Mouse (Mus musculus) embryonic facial prominence, embryonic 14.5 days (tissue): Measurements from ENCODE around the gene Suv39h1. TPM values are rescaled to one million over a fixed set of nuclear protein-coding genes. Genes with fewer than 3 reads are reported as not detected.
"Not testable (repeated sequence)": the region's sequence is repeated elsewhere in the genome, so short reads cannot be mapped to it uniquely, and the experiment has no call there.

ENCODE experiments used
- ATAC-seq: fragments of 200-750 bp; cut with Nextera tagmentation; 2 replicates; pipeline ENCODE4 v1.8.0; 2017; ENCODE audit warnings: low read depth, moderate number of reproducible peaks, moderate TSS enrichment
- DNase-seq: peaks from one replicate; pipeline ENCODE4 v3.0.0-alpha.2; 2015; ENCODE audit warnings: low spot score
- H3K27ac ChIP-seq: fragments of 300-500 bp; sonication (generic); replicated peaks from 2 replicates; pipeline ENCODE4 v1.5.1; 2014; ENCODE audit warnings: low read depth, mild to moderate bottlenecking, low read length, moderate library complexity
- H3K27me3 ChIP-seq: fragments of 300-500 bp; sonication (generic); replicated peaks from 2 replicates; pipeline ENCODE4 v1.6.1; 2014; ENCODE audit warnings: low read length; ENCODE audit not compliant: control insufficient read depth, insufficient read depth
- H3K36me3 ChIP-seq: fragments of 300-500 bp; sonication (generic); 2 replicates; pipeline ENCODE4 v1.6.1; 2014; ENCODE audit warnings: low read length, mixed read lengths; ENCODE audit not compliant: control insufficient read depth, insufficient read depth
- H3K4me1 ChIP-seq: fragments of 300-500 bp; sonication (generic); 2 replicates; pipeline ENCODE4 v1.6.1; 2014; ENCODE audit warnings: antibody characterized with exemption, low read length; ENCODE audit not compliant: control insufficient read depth, insufficient read depth
- H3K4me2 ChIP-seq: fragments of 300-500 bp; sonication (generic); 2 replicates; pipeline ENCODE4 v1.6.1; 2014; ENCODE audit warnings: low read depth, mild to moderate bottlenecking, low read length, moderate library complexity, mixed read lengths
- H3K4me3 ChIP-seq: fragments of 300-500 bp; sonication (generic); 2 replicates; pipeline ENCODE4 v1.5.1; 2014; ENCODE audit warnings: low read depth, mild to moderate bottlenecking, low read length
- H3K9ac ChIP-seq: fragments of 300-500 bp; sonication (generic); 2 replicates; pipeline ENCODE4 v1.6.1; 2014; ENCODE audit warnings: low read depth, mild to moderate bottlenecking, low read length, moderate library complexity, mixed read lengths
- H3K9me3 ChIP-seq: fragments of 300-500 bp; sonication (generic); 2 replicates; pipeline ENCODE4 v1.6.1; 2016; ENCODE audit warnings: low read length; ENCODE audit not compliant: control insufficient read depth
- WGBS: fragments of 180-500 bp; shearing (Covaris S2); extraction: QIAGEN DNeasy Blood & Tissue Kit; methylation state at CpG from one replicate; pipeline ENCODE4 v1.1.7; 2014; 5-methylcytosine and 5-hydroxymethylcytosine counted together
- polyA plus RNA-seq: library from polyadenylated mRNA; unstranded; fragments of >200 nt; fragmentation: Nextera tagmentation; extraction: Ambion mirVana; gene quantifications from 2 replicates; pipeline ENCODE4 v1.2.1, GENCODE M21; 2014

Suv39h1 gene
- polyA plus RNA-seq, 1 experiment from 2014 or later, result 42.5 TPM

- Histone ChIP-seq H3K27me3 (no peaks in the 10 kb centered on the region), H3K36me3 (no peaks in the 10 kb centered on the region), H3K9ac (no peak within 1 kb of the TSS), H3K9me3 (no peaks in the 10 kb centered on the region), H3K27ac (no peak within 1 kb of the TSS), H3K4me3 (no peak within 1 kb of the TSS), H3K4me1 (no peaks in the 10 kb centered on the region), H3K4me2 (no peak within 1 kb of the TSS)
- DNase-seq (no peak), ATAC-seq (no peak)
- 71% methylated on average over 2 of the region's 2 CpGs for WGBS
Measured at GRCm38 (mm10) chrX:8018286-8018685, 56.3 kb downstream of the Suv39h1 start, which contains the start of gene Glod5. Gene Glod5 (minus strand): TSS chrX:8018492.

- H3K4me3 ChIP-seq, result no peak overlapping the region
- ATAC-seq, result no peak
- no peaks in the 10 kb centered on the region for H3K36me3 ChIP-seq
- peak; percentile 51 for DNase-seq
- WGBS, result 9% methylated on average over 5 of the region's 5 CpGs
- H3K9ac ChIP-seq, result no peak overlapping the region
- H3K4me1 ChIP-seq, result no peaks in the 10 kb centered on the region
- no peaks in the 10 kb centered on the region for H3K27me3 ChIP-seq
- H3K4me2 ChIP-seq, result no peak overlapping the region
- H3K27ac ChIP-seq, result no peak overlapping the region
- H3K9me3 ChIP-seq, result no peaks in the 10 kb centered on the region
Measured at GRCm38 (mm10) chrX:8017142-8017541, 57.4 kb downstream of the Suv39h1 start.

- H3K36me3 ChIP-seq, H3K9ac ChIP-seq, H3K4me2 ChIP-seq, H3K9me3 ChIP-seq, H3K4me3 ChIP-seq, H3K27ac ChIP-seq, H3K4me1 ChIP-seq, DNase-seq, ATAC-seq, H3K27me3 ChIP-seq: not testable (repeated sequence)
- WGBS, result 37% methylated on average over 7 of the region's 7 CpGs
Measured at GRCm38 (mm10) chrX:8015675-8016074, 58.9 kb downstream of the Suv39h1 start.

GRCm38 (mm10) chrX:8013569-8014314 is 60.8 kb downstream of the Suv39h1 start:
- no peak overlapping the region for H3K9ac ChIP-seq
- H3K36me3 ChIP-seq, result no peaks in the 10 kb centered on the region
- H3K4me3 ChIP-seq, result no peak overlapping the region
- H3K9me3 ChIP-seq, result no peaks in the 10 kb centered on the region
- no peaks in the 10 kb centered on the region for H3K27me3 ChIP-seq
- WGBS, result 33% methylated on average over 7 of the region's 8 CpGs
- DNase-seq (no peak), ATAC-seq (no peak)
- no peak overlapping the region for H3K27ac ChIP-seq
- H3K4me1 ChIP-seq, result no peaks in the 10 kb centered on the region
- H3K4me2 ChIP-seq, result no peak overlapping the region

- Histone ChIP-seq H3K4me3 (no peak overlapping the region), H3K9me3 (no peaks in the 10 kb centered on the region), H3K9ac (no peak overlapping the region), H3K27ac (no peak overlapping the region), H3K27me3 (no peaks in the 10 kb centered on the region), H3K36me3 (no peaks in the 10 kb centered on the region), H3K4me2 (no peak overlapping the region), H3K4me1 (no peaks in the 10 kb centered on the region)
- DNase-seq, result no peak
- WGBS, result 24% methylated on average over 2 of the region's 2 CpGs
- ATAC-seq, result no peak
Measured at GRCm38 (mm10) chrX:8013157-8013556, 61.4 kb downstream of the Suv39h1 start.

Other genes with a start within 250 kb of the Suv39h1 start
- gene Otud5, start 233.4 kb downstream of the Suv39h1 start, polyA plus RNA-seq, result 31.1 and 32.3 TPM in 2 replicates
- 4.8 and 6.1 TPM in 2 replicates for gene Pim2, start 196.5 kb downstream of the Suv39h1 start, polyA plus RNA-seq
- 28.6 and 30.0 TPM in 2 replicates for gene Slc35a2, start 190.7 kb downstream of the Suv39h1 start, polyA plus RNA-seq
- 92.3 and 98.1 TPM in 2 replicates for gene Pqbp1, start 175.5 kb downstream of the Suv39h1 start, polyA plus RNA-seq
- 170 and 176 TPM in 2 replicates for gene Timm17b, start 175.4 kb downstream of the Suv39h1 start, polyA plus RNA-seq
- not detected in 2 replicates for gene Gm10491, start 166.9 kb downstream of the Suv39h1 start, polyA plus RNA-seq
- not detected in 2 replicates for gene Gm10490, start 165.2 kb downstream of the Suv39h1 start, polyA plus RNA-seq
- 8.6 and 9.3 TPM in 2 replicates for gene Pcsk1n, start 154.9 kb downstream of the Suv39h1 start, polyA plus RNA-seq
- not detected in 2 replicates for gene Eras, start 146.2 kb downstream of the Suv39h1 start, polyA plus RNA-seq
- gene Hdac6, start 126.9 kb downstream of the Suv39h1 start, polyA plus RNA-seq, result 24.0 and 27.7 TPM in 2 replicates
- 0.86 and 1.4 TPM in 2 replicates for gene Gata1, start 96.7 kb downstream of the Suv39h1 start, polyA plus RNA-seq
- not detected in 2 replicates for gene Glod5, start 56.3 kb downstream of the Suv39h1 start, polyA plus RNA-seq
- gene Was, start 15.7 kb upstream of the Suv39h1 start, polyA plus RNA-seq, result 0.97 and 1.0 TPM in 2 replicates
- 19.3 and 21.8 TPM in 2 replicates for gene Wdr13, start 58.1 kb upstream of the Suv39h1 start, polyA plus RNA-seq
- 420 and 489 TPM in 2 replicates for gene Rbm3, start 71.1 kb upstream of the Suv39h1 start, polyA plus RNA-seq
- gene Tbc1d25, start 101.4 kb upstream of the Suv39h1 start, polyA plus RNA-seq, result 13.0 and 13.3 TPM in 2 replicates
- gene Ebp, start 118.8 kb upstream of the Suv39h1 start, polyA plus RNA-seq, result 31.4 and 31.9 TPM in 2 replicates
- 9.0 and 10.9 TPM in 2 replicates for gene Porcn, start 131.8 kb upstream of the Suv39h1 start, polyA plus RNA-seq
- gene Ftsj1, start 177.6 kb upstream of the Suv39h1 start, polyA plus RNA-seq, result 40.5 and 42.8 TPM in 2 replicates
- gene Slc38a5, start 196.4 kb upstream of the Suv39h1 start, polyA plus RNA-seq, result 0.56 and 0.89 TPM in 2 replicates